Mouse (Mus musculus) thymus, postnatal 25 days (tissue): ENCODE data around the gene Gm17359.

Experiments used
- DNase-seq: peaks from one replicate; pipeline ENCODE4 v3.0.0; 2022

The Gm17359 gene

DNA sequence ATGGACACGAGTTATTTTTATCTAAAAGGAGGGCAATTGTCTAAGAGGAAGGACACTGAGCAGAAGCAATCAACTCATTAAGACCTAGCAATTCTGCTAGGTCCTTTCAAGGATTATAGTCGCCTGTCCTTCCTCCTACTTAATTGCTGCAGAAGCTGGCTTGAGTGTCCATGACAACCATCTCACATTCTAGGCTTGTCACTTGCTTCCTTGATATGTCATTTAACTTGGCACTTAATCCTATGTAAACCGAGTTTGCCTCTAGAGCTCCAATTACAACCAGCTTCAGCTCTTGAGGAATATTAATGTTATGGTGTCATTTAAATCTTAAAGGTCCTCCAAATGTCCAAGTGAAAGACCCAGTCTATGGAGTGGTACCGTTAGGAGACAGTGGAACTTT, 22.3 kb downstream of the Gm17359 start:
- DNase-seq = no peak

GRCm38 (mm10) chr3:79360317-79361101, 24.0 kb downstream of the Gm17359 start:
- DNase-seq = no peak

DNA sequence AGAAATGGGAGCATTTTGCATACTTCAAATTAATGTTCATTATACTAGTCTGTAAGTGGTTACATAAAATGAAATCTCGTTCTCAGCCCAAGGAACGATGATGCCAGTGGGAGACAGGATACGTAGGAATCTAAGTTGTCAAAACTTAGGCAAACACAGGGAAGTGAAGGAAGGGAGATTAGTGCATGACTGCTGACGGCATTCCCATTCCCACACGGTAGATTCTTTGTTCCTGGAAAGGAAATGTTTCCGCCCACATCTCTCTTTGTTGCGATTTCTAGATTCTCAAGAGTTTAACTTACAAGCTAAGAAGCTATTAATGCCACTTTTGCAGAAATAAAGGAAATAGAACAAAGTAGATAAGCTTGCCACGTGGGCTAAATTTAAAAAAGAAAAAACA, 29.6 kb downstream of the Gm17359 start:
- DNase-seq = no peak

DNA sequence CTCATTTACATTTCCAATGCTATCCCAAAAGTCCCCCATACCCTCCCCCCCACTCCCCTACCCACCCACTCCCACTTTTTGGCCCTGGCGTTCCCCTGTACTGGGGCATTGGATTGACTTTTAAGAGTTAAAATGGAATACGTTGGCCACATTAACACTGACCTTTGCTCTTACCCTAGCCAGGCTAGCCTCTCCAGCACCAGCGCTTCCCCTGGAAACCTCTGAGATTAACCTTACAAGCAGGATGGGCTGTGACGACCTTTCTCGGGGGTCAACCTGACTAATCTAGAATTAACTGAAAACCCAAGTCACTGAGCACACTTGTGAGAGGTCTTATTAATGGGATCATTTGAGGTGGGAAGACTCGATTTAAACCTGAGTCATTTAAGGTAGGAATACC, 31.8 kb downstream of the Gm17359 start:
- DNase-seq = no peak

DNA sequence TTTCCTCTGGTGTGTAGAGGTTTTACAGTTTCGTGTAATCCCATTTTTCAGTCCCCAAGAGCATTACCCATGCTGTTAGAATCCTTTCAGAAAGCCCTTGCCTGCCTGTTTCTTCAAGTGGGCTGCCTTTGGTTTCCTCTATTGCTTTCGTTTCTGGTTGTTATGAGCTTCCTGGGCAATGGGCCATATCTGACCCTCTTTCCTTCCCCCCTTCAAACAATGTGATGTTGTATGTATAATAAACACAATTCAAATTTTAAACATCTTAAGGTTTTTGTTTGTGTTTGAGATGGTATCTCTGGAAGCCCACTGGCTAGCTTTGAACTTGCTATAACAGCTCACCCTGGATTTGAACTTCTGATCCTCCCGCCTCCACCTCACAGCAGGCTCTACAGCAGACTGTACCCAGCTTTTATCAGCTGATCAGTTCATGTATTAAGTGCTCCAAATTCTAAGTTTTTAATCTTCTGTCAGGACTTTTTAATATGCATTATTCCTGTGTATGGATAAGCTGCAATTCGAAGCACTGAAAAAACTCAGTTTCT, 34.0 kb downstream of the Gm17359 start:
- no peak for DNase-seq

DNA sequence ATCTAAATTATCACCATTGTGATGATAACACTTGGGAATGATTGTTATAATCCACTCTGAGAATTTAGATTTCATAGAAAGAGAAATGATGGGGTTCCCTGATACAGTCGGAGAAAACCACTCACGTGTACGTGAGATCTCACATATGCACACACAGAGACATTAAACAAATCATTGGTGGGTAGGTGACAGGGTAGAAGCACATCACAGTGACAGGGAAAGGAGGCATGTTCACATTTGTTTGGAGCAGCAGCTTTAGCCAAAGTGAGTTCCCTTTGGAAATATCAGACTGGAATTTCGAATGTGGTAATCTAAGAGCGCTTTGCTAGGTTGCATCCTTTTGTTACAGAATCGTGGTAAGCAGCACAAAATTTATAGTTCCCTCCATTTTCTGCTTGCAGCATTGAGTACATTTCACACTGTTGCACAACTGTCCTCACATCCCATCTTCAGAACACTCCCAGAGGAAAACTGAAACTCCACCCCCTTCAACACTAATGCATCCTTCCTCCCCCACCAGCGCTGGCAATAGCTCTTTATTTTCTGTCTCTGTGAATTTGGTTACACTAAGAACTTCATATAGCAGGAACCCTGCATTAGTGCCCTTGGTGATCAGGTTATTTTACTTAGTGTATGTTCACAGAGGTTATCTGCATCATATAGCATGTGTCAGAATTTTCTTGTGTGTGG, 35.2 kb downstream of the Gm17359 start:
- no peak for DNase-seq

DNA sequence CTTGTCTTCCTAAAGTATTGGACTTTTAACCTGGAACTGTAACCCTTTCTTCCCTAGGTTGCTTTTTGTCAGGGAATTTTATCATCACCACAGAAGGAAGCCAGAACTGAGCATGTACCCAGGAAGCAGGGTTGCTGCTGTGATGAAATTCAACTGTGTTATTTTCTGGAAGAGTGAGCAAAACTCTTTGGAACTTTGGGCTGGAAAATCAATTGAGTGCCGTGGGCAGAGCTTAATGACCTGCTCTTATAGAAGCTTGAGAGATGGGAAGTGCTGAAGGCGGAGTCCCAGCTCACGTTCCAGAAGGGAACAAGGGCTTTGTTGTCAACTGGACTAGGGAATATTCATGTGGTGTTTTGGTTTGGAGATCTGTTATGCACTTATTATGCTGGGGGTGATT, 37.5 kb downstream of the Gm17359 start:
- DNase-seq = no peak

DNA sequence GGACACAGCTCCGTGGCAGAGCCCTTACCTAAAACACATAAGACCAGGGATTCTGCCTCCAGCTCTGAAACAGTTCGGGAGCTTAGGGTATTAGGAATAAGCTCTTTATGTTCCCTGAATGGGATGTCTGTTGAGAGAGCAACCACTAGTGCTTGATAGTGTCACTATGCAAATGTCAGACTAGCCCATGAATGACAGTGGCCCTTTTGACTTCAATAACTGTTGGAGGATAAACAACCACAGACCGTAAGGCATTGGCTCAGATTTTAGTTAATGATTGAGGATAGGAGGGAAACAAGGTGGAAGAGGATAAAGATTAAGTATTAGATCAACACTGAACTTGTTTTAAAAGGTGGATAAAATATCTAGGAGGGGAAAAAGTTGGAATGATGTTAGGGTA, 41.6 kb downstream of the Gm17359 start:
- DNase-seq = no peak

DNA sequence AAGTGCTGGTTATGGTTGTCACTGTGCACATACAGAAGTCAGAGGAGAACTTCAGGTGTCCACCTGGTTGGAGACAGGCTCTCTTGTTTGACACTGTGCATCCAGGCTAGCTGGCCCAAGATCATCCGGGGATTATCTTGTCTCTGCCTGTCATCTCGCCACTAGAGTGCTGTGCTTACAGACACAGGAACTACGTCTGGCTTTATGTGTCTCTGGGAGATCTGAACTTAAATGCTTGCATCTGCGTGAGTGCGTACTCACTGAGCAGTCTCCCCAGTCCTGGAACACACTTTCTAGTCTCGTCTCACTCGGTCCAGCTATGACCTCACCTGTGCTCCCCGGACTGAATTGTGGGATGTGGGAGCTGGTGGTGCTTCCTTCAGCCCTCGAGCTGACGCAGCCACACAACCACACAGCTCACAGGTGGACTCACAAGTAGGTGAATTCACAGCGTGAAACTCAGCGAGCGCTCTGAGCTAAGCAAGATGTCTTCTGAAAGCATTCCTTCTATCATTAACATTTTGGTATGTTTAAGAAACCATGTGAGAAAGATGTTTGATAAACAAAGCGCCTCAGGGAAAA, 42.9 kb downstream of the Gm17359 start:
- no peak for DNase-seq

- no peak for DNase-seq
Measured at GRCm38 (mm10) chr3:79379873-79380595, 43.6 kb downstream of the Gm17359 start.

DNA sequence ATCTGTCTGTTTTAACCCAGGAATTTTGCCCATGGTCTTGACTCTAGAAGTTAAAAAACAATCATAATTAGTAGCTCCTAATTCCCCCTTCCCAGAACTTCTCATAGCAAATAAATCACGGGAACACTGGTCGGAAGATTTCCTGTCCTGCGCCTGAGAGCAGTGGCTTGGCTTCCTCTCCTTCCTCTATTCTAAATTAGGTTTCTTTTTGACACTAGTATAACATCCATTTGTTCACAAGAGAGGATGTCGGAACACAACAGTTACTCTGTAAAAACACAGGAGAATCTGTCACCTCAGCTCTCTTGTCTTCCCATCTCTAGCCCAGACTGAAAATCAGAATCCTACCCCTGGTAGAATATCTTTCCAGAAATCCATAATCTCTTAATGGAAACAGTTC, 44.9 kb downstream of the Gm17359 start:
- no peak for DNase-seq

DNA sequence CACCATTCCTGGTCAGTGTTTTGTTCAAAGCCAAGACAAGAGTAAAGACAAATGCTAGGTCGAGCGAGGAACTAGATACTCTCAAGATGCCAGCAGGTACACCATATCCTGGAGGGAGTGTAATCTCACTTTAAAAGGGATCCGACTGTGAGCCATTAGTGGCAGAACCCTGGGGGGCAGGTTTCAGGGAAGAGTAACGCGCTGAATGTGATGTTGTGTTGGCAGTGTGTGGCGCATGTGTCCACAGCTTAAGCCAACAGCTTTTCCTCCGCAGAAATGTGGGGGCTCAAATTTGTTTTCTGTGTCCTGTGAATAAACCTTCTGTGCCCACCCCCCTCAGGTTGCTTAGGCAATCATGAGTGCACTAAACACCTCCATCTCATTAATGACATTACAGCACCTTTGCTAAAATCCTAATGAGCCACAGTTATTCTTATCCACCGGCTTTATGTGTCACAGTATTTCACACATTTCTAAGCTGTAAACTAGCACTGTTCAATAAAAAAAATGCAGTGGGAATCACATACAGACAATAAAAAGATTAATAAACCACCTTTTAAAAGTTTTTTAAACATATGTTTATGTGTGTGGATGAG, 49.1 kb downstream of the Gm17359 start:
- no peak for DNase-seq

- no peak for DNase-seq
Measured at GRCm38 (mm10) chr3:79389081-79389480, 52.6 kb downstream of the Gm17359 start.

- no peak for DNase-seq
Measured at GRCm38 (mm10) chr3:79400552-79400951, 64.1 kb downstream of the Gm17359 start.

- DNase-seq = no peak
Measured at GRCm38 (mm10) chr3:79402056-79402455, 65.6 kb downstream of the Gm17359 start.

- no peak for DNase-seq
Measured at GRCm38 (mm10) chr3:79408546-79408945, 72.1 kb downstream of the Gm17359 start.

GRCm38 (mm10) chr3:79409927-79410628, 73.6 kb downstream of the Gm17359 start:
- DNase-seq = no peak

GRCm38 (mm10) chr3:79410629-79410995, 74.2 kb downstream of the Gm17359 start:
- DNase-seq = no peak

DNA sequence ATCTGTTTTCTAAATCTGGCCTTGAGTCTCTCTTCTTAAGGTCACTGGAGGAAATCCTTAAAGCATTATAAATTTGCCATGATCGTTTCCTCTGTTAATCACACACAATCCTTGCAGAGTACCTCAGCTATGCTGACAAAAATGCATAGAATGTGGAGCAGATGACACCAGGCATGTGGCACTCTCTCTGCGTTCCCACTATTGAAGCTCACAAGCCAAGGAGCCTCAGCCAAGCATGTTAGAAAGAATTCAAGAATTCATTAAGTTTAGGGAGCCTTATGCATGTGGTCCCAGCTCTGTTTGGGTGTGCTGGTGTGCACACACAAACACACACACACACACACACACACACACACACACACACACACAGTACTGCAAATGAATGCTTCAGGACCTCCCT, 75.2 kb downstream of the Gm17359 start:
- DNase-seq = no peak

DNA sequence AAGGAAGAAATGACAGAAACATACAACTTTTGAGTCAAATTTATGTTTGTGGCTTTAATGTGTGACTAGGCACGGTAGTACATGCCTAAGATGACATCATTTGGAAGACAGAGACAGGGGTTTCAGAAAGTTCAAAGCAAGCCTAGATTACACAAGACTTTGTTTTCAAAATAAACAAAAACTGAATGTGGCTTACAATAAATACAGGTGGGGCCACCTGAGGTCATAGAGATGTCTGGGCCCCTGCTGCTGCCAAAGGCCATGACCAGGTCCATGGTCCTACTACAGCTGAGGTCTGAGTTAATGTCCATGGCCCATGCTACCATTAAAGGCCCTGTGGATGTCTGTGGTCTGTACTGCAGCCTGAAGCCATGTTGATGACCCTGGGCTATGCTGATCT, 77.0 kb downstream of the Gm17359 start:
- DNase-seq = no peak

GRCm38 (mm10) chr3:79415081-79415480, 78.6 kb downstream of the Gm17359 start:
- no peak for DNase-seq

- no peak for DNase-seq
Measured at GRCm38 (mm10) chr3:79415929-79416328, 79.5 kb downstream of the Gm17359 start.
